Mouse (Mus musculus): ENCODE results near the gene Lhx8. TPM values are rescaled to one million over a fixed set of nuclear protein-coding genes. Genes with fewer than 3 reads are reported as not detected.

The Lhx8 gene
- total RNA-seq, 2 experiments from 2014 or later: not detected

GRCm38 (mm10) chr3:154327110-154327882 is 3.2 kb downstream of the Lhx8 start:
- no peak for DNase-seq (ENCODE audit: low spot score)
- intact Hi-C loops (cut with DNase I): loop anchor here (5.0 kb wide), 1 partner anchor 245 kb away; no protein-coding TSS in a partner anchor

GRCm38 (mm10) chr3:154321921-154322574 is 8.4 kb downstream of the Lhx8 start:
- DNase-seq (ENCODE audit: low spot score): no peak
- intact Hi-C loops (cut with DNase I): no loop called here

GRCm38 (mm10) chr3:154317651-154318248 is 12.7 kb downstream of the Lhx8 start:
- no peak for DNase-seq (ENCODE audit: low spot score)
- intact Hi-C loops (cut with DNase I): no loop called here

- no peak for DNase-seq (ENCODE audit: low spot score)
- intact Hi-C loops (cut with DNase I): no loop called here
Measured at GRCm38 (mm10) chr3:154305163-154305884, 25.1 kb downstream of the Lhx8 start.

GRCm38 (mm10) chr3:154301102-154301501 is 29.4 kb downstream of the Lhx8 start:
- intact Hi-C loops (cut with DNase I): no loop called here
- no peak for DNase-seq (ENCODE audit: low spot score)

- intact Hi-C loops (cut with DNase I): no loop called here
- DNase-seq (ENCODE audit: low spot score): no peak
Measured at GRCm38 (mm10) chr3:154300006-154300405, 30.5 kb downstream of the Lhx8 start.

GRCm38 (mm10) chr3:154298490-154298889 is 32.0 kb downstream of the Lhx8 start:
- no peak for DNase-seq (ENCODE audit: low spot score)
- intact Hi-C loops (cut with DNase I): no loop called here

GRCm38 (mm10) chr3:154297499-154297898 is 33.0 kb downstream of the Lhx8 start:
- intact Hi-C loops (cut with DNase I): no loop called here
- no peak for DNase-seq (ENCODE audit: low spot score)

- no peak for DNase-seq (ENCODE audit: low spot score)
- intact Hi-C loops (cut with DNase I): no loop called here
Measured at GRCm38 (mm10) chr3:154294924-154295834, 35.3 kb downstream of the Lhx8 start.

- intact Hi-C loops (cut with DNase I): no loop called here
- no peak for DNase-seq (ENCODE audit: low spot score)
Measured at GRCm38 (mm10) chr3:154293839-154294490, 36.5 kb downstream of the Lhx8 start.

- DNase-seq (ENCODE audit: low spot score): no peak
- intact Hi-C loops (cut with DNase I): no loop called here
Measured at GRCm38 (mm10) chr3:154292126-154292525, 38.3 kb downstream of the Lhx8 start.

GRCm38 (mm10) chr3:154290351-154290750 is 40.1 kb downstream of the Lhx8 start:
- intact Hi-C loops (cut with DNase I): no loop called here
- no peak for DNase-seq (ENCODE audit: low spot score)

- intact Hi-C loops (cut with DNase I): no loop called here
- no peak for DNase-seq (ENCODE audit: low spot score)
Measured at GRCm38 (mm10) chr3:154288429-154289069, 41.9 kb downstream of the Lhx8 start.

- DNase-seq (ENCODE audit: low spot score): no peak
- intact Hi-C loops (cut with DNase I): no loop called here
Measured at GRCm38 (mm10) chr3:154287217-154287616, 43.2 kb downstream of the Lhx8 start.

GRCm38 (mm10) chr3:154285351-154285750 is 45.1 kb downstream of the Lhx8 start:
- DNase-seq (ENCODE audit: low spot score): no peak
- intact Hi-C loops (cut with DNase I): no loop called here

GRCm38 (mm10) chr3:154284260-154284659 is 46.2 kb downstream of the Lhx8 start:
- intact Hi-C loops (cut with DNase I): no loop called here
- DNase-seq (ENCODE audit: low spot score): no peak

- intact Hi-C loops (cut with DNase I): no loop called here
- DNase-seq (ENCODE audit: low spot score): no peak
Measured at GRCm38 (mm10) chr3:154274681-154275080, 55.8 kb downstream of the Lhx8 start.

GRCm38 (mm10) chr3:154269757-154270366 is 60.6 kb downstream of the Lhx8 start:
- intact Hi-C loops (cut with DNase I): loop anchor here (1.0 kb wide), 1 partner anchor 302 kb away; no protein-coding TSS in a partner anchor
- peak; percentile 18 for DNase-seq (ENCODE audit: low spot score)
